Mouse (Mus musculus) T-helper 2 cell (primary cell): ENCODE results near the gene Gadd45g.

ENCODE experiments used
- in situ Hi-C: fragments of 300-600 bp; cut with MboI, MseI; formaldehyde crosslinking; loops from one replicate; pipeline ENCODE4 v1.15.1; 2025; ENCODE audit warnings: high pct_unique_total_duplicates

Gadd45g gene

DNA sequence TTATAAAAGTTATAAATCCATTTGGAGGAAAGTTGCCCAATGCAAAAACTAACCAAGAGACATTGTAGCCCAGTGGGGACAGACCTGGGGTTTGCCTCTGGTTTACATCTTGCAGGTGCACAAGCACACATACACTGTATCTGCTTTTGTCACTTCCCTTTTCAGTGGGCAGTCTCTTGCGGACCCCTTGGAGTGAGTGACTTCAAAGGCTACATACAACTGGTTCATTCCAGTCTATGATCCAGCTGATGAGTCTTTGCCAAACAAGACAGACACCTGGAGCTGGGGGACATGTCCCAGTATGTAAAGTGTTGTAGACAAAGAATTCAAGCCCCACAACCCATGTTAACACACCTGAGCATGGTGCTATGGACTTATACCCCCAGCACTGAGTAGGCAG lies 4.1 kb downstream of the Gadd45g start:
- in situ Hi-C loops = no loop called here

GRCm38 (mm10) chr13:51852560-51853190 lies 6.2 kb downstream of the Gadd45g start:
- in situ Hi-C loops = no loop called here

DNA sequence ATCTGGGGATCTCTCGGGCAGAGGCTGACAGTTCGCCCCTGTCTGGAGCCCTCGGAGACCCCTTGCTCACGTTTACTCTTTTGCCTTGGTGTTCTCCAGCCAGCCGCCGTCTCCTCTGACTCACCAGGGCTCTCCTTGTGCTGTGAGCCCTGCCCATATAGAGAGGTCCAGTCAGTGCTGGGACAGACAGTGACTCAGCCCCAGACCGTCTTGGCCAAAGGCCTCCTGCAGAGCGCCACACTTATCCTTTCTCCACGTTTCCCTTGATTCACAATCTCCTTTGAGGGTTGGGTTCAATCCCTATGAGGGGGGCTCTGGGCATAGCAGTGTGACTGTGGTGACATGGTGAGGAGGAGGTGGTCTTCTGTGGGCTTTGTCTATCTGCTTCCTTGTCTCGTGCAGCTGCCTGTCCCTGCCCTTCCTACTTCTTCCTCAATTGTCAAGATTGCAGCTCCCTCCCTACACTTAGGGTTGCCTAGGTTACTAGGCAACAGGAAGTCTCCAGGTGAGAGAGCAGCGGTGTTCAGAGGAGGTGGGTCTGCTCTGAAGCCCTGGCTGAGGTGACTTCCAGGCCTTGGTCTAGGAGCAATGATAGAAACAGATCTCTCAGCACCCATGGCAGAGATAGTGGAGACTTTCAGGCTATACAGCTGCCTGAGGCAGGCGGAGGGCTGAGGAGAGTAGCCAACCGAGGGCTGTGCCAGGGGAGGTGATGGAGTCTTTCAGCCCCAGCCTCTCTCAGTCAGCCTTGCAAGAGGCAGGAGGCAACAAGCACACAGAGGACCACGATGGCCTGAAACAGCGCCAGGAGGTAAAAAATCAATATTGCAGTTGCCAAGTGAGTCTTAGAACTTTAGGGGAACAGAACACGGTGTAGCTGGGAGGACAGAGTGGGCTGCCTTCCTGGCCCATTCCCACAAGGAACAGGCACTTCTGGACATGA lies 7.1 kb downstream of the Gadd45g start:
- in situ Hi-C loops = no loop called here

DNA sequence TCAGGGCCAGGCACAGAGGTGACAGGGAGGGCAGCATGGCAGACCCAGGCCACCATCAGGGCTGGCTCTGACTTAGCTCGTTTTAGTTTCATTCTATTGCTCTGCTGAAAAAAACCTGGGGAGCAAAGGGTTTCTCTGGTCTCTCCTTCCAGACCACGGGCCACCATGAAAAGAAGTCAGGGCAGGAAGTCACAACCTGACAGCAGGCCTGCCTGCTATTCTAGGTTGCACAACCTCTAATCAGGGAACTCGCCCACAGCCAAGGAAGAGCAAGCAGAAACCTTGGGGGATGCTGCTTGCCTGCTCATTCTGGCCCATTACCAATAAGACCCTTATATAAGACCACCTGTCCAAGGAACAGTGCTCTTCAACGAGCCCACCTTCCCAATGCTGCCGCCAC lies 9.1 kb downstream of the Gadd45g start:
- in situ Hi-C loops = no loop called here

DNA sequence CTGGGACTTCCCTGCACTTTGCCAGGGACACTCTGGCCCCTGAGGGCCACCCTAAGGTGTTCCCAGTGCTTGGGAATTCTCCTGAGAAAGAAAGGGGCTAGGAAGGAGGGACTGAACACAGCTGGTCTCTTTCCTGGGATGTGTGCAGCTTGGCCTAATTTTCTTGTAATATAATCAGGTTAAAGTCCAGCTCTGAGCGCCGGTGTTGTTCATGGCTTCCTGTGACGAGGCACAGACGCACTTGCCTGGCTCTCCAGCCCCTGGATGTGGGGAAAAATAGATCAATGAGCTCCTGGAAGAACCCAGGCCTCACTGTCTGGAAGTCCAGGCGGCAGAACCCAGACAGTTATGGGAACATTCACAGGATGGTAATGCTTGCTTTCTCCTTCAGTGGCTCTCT lies 10.7 kb downstream of the Gadd45g start:
- in situ Hi-C loops = no loop called here

- in situ Hi-C loops = no loop called here
Measured at GRCm38 (mm10) chr13:51858475-51858874, 12.0 kb downstream of the Gadd45g start.

GRCm38 (mm10) chr13:51859174-51859573 lies 12.7 kb downstream of the Gadd45g start:
- in situ Hi-C loops = no loop called here

DNA sequence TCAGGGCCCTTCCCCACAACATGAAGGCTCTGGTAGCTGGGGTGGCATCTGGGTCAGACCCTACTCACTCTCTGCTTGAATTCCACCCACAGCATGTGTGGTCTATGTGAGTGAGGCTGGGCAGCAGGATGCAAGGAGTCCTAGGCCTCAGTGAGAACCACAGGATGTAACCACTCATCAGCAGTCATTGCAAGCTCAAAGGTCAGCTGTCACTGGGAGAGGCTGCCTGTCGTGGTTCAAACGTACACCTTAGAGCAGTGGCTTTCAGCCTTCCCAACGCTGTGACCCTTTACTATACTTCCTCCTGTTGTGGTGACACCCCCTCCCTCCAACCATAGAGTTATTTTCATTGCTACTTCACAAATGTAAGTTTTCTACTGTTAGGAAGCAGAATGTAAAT lies 13.3 kb downstream of the Gadd45g start:
- in situ Hi-C loops = no loop called here

DNA sequence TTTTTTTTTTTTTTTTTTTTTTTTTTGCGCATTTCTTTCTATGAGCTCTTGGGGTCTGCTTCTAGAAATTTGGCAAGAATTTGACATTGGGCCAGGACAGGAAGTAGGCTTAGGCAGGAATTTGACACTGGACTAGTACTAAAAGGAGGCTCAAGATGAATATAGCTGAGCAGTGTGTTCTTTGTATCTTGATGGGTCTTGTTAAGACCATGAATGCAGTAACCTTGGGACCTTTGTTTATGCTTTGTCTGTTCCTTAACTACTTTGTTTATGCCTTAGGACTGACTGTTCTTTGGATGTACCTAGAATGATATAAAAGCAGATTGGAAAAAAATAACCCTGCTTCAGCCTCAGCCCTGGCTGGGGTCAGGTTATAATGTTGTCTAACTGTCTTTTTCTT lies 16.3 kb downstream of the Gadd45g start:
- in situ Hi-C loops = no loop called here

DNA sequence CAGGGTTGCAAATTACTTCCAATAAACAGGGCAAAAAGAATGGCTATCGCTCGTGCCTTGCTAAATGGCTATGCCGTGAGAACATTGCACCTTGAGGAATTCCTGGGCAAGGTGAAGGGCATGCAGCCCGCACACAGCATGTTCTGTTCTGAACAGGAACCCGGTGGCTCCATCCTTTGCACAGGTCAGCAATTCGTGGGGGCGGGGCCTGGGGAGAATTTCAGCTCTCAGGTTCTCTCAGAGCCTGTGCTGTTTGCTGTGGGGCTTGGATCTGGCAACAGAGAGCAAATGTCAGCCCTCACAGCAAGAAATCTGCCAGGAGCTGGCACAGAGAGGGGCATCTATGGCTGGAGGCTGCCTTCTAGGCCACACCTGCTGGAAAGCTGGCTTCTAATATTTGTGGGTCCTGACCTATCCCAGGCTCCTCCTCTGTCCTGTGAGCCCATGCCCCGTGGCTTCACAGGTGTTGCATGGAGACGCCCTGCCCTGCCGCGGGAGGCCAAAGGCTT lies 19.7 kb downstream of the Gadd45g start:
- in situ Hi-C loops = no loop called here

GRCm38 (mm10) chr13:51868491-51869128 lies 22.1 kb downstream of the Gadd45g start:
- in situ Hi-C loops = no loop called here

GRCm38 (mm10) chr13:51869129-51869491 lies 22.6 kb downstream of the Gadd45g start:
- in situ Hi-C loops = no loop called here

- in situ Hi-C loops = no loop called here
Measured at GRCm38 (mm10) chr13:51871148-51871547, 24.7 kb downstream of the Gadd45g start.

GRCm38 (mm10) chr13:51872252-51872962 lies 25.9 kb downstream of the Gadd45g start:
- in situ Hi-C loops = no loop called here

DNA sequence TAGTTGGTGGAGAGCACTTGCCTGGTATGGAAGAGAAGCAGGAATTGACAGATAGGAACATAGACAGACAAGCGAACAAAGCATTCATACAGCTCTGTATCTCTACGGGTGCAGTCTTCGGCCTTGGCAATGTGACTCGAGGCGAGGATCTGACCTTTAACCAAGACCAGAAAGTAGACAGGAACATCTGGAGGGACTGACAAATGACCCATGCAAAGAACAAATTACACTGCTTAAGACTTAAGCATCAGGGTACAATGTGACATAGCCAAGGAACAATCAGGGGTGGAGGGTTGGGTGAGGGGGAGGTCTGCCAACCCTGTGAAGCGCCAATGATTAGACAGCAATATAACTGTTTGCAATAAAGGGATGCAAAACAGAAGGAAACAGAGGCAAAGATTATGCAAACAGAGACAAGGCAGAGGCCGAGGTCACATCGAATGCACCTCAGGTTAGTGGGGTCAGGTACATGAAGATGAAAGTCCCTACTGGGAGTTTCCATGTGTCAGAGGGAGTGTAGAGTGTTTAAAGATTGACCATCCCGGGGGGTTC lies 26.6 kb downstream of the Gadd45g start:
- in situ Hi-C loops = no loop called here

DNA sequence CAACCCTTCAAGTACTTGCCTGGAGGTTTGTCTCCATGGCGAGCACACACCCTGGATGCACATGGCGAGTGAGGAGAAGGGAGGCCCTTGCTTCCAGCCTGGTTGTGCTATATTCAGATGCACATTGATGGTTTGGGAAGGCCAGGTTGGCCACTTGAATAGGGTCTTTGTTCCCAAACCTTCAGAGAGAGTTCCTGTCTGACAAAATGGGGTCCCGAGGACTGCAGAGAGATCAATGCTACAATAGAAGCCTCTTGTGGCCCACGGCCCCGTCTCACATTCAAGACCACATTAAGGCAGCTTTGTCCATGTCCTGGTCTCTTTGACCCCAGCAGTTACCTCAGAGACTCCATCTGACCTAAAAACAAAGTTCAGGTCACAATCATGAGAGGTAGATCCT lies 27.3 kb downstream of the Gadd45g start:
- in situ Hi-C loops = no loop called here

DNA sequence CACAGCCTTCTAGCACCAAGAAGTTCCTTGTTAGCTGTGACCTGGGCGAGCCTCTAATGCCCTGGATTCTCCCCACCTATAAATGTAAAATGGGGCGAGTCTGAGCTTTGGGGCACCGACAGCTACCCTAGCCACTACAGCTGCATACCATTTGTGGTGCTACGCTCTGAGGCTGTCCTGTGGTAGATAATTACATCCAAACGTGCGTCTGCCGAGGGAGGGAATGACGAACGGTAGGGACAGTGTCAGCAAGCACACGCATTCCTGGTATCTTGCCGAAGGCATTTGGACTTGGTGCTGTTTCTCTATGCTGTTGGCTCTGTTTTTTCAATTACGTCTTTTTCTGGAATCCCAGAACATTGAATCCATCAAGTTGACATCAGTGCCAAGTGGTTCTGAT lies 29.7 kb downstream of the Gadd45g start:
- in situ Hi-C loops = no loop called here

GRCm38 (mm10) chr13:51878806-51879205 lies 32.3 kb downstream of the Gadd45g start:
- in situ Hi-C loops = no loop called here

DNA sequence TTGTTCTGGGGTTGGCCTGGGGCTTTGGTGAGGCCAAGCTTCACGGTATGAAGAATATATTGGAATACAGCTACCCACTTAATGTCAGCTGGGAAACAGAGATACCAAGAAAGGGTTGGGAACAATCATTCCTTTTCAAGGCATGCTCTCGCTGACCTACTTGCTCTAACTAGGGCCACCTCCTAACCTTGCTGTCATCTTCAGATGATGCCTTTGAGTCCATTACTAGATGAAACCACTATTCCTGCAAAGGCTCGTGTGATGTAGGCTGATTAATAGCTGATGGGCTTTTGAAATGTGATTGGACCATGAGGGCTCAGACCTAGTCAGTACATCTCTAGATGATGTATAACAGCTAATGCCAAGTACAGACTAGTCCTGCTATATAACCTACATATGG lies 33.1 kb downstream of the Gadd45g start:
- in situ Hi-C loops = no loop called here

- in situ Hi-C loops = no loop called here
Measured at GRCm38 (mm10) chr13:51880019-51880418, 33.5 kb downstream of the Gadd45g start.
